In genomic region chr14:30624277-30624721, GRCm38 (mm10) we compare ENCODE assay signal across 8 mouse cellular contexts. TPM values are rescaled to one million over a fixed set of nuclear protein-coding genes. Genes with fewer than 3 reads are reported as not detected.
DNase-seq lines count a peak whose midpoint lies in the region; ATAC-seq and TF ChIP-seq lines count a peak whose summit lies in the region.

No protein-coding gene starts in this region.

- no peak for DNase-seq in kidney, adult 2 months
- no peak for DNase-seq in kidney, postnatal 25 days
- DNase-seq in adipocyte (ENCODE audit: low spot score): peak; percentile 18
- DNase-seq in midbrain, embryonic 14.5 days: peak; percentile 6
- no peak for DNase-seq in adrenal gland, postnatal 14 days
- no peak for DNase-seq in gastrocnemius, postnatal 36 days
- no peak for DNase-seq in gastrocnemius, postnatal 4 days (ENCODE audit: low spot score in 2 of 2)

- peak; percentile 31; the same call in 1 of the 2 replicates for TF ChIP-seq CTCF in kidney, adult 2 months (conservative IDR thresholded peaks at IDR 0.05; ENCODE audit: insufficient read depth, insufficient read length, low read depth, low read length)

- no peaks in the 10 kb centered on the region for H3K9me3 ChIP-seq in hindbrain, embryonic 15.5 days
- H3K9me3 ChIP-seq in midbrain, embryonic 14.5 days (ENCODE audit: control insufficient read depth, low read length): no peaks in the 10 kb centered on the region

- H3K36me3 ChIP-seq in kidney, adult 2 months (ENCODE audit: control insufficient read depth, insufficient read depth, low read length): no peaks in the 10 kb centered on the region
- no peaks in the 10 kb centered on the region for H3K36me3 ChIP-seq in hindbrain, embryonic 15.5 days
- H3K36me3 ChIP-seq in midbrain, embryonic 14.5 days (ENCODE audit: control insufficient read depth, insufficient read depth, low read length): no peaks in the 10 kb centered on the region

- 34% methylated on average over 8 of the region's 8 CpGs for WGBS in kidney, adult 2 months
- WGBS in hindbrain, embryonic 15.5 days: 58% methylated on average over 8 of the region's 8 CpGs
- WGBS in midbrain, embryonic 14.5 days: 53% methylated on average over 8 of the region's 8 CpGs

- ATAC-seq in hindbrain, embryonic 15.5 days (ENCODE audit: low FRiP score, low read depth): no peak
- ATAC-seq in midbrain, embryonic 14.5 days (ENCODE audit: low FRiP score, low TSS enrichment): peak; percentile 19; the same call in 1 of the 2 replicates

- H3K4me1 ChIP-seq in kidney, adult 2 months (ENCODE audit: control insufficient read depth, insufficient read depth, low read length): peaks cover 22% of the 10 kb centered on the region; the same call in 1 of the 2 replicates
- peaks cover 20% of the 10 kb centered on the region for H3K4me1 ChIP-seq in hindbrain, embryonic 15.5 days (replicated peaks)
- no peaks in the 10 kb centered on the region for H3K4me1 ChIP-seq in midbrain, embryonic 14.5 days (ENCODE audit: control insufficient read depth, insufficient read depth, low read length)

- no peak for TF ChIP-seq POLR2A in kidney, adult 2 months (IDR thresholded peaks at IDR 0.05; ENCODE audit: low read depth, low read length)

- H3K27me3 ChIP-seq in kidney, adult 2 months (replicated peaks; ENCODE audit: control insufficient read depth, insufficient read depth, low read length): no peaks in the 10 kb centered on the region
- peaks cover 9% of the 10 kb centered on the region; the same call in 1 of the 2 replicates for H3K27me3 ChIP-seq in hindbrain, embryonic 15.5 days
- peaks cover 13% of the 10 kb centered on the region; the same call in 1 of the 2 replicates for H3K27me3 ChIP-seq in midbrain, embryonic 14.5 days (ENCODE audit: control insufficient read depth, insufficient read depth, low read length)

- H3K4me3 ChIP-seq in kidney, adult 2 months (ENCODE audit: insufficient read depth, low read depth, low read length): peak overlapping the region; percentile 88; the same call in 1 of the 2 replicates
- H3K4me3 ChIP-seq in hindbrain, embryonic 15.5 days: peak overlapping the region; percentile 51
- H3K4me3 ChIP-seq in midbrain, embryonic 14.5 days (replicated peaks; ENCODE audit: low read depth, low read length): no peak overlapping the region

- H3K9ac ChIP-seq in hindbrain, embryonic 15.5 days: no peak overlapping the region
- H3K9ac ChIP-seq in midbrain, embryonic 14.5 days (replicated peaks; ENCODE audit: low read length): no peak overlapping the region

- H3K4me2 ChIP-seq in hindbrain, embryonic 15.5 days: peak overlapping the region; percentile 72
- H3K4me2 ChIP-seq in midbrain, embryonic 14.5 days (ENCODE audit: low read length): peak overlapping the region; percentile 63

- no peak overlapping the region for H3K27ac ChIP-seq in kidney, adult 2 months (ENCODE audit: insufficient read depth, low read depth, low read length)
- no peak overlapping the region for H3K27ac ChIP-seq in hindbrain, embryonic 15.5 days (replicated peaks)
- no peak overlapping the region for H3K27ac ChIP-seq in midbrain, embryonic 14.5 days (replicated peaks; ENCODE audit: low read depth, low read length)

- intact Hi-C loops in gastrocnemius, postnatal 36 days (cut with DNase I): no loop called here

RNA-seq across cellular contexts. Expression of gene Prkcd, which starts 1.7 kb away (rescaled TPM):
- polyA plus RNA-seq in kidney, adult 2 months (2012; rRNA removed): 80.6 and 96.2 TPM in 2 replicates
- polyA plus RNA-seq in hindbrain, embryonic 15.5 days (2015; fragmentation: Nextera tagmentation; extraction: Ambion mirVana): 27.1 and 28.3 TPM in 2 replicates
- 10.6 and 12.8 TPM in 2 replicates for polyA plus RNA-seq in midbrain, embryonic 14.5 days (2014; fragmentation: Nextera tagmentation; extraction: Ambion mirVana)
- total RNA-seq in adrenal gland, postnatal 14 days (2021): 133 and 145 TPM in 2 replicates
- total RNA-seq in gastrocnemius, postnatal 36 days (2021): 10 to 100 TPM in 1 of 2 experiments, 1 to 10 TPM in 1; 6.6 to 11.7 TPM
- 10 to 100 TPM; 25.3 to 32.0 TPM for total RNA-seq in gastrocnemius, postnatal 4 days (2021)

RNA-seq across cellular contexts. Expression of gene Rft1, which starts 29.9 kb away (rescaled TPM):
- 17.6 and 18.8 TPM in 2 replicates for polyA plus RNA-seq in kidney, adult 2 months (2012; rRNA removed)
- 8.0 and 8.6 TPM in 2 replicates for polyA plus RNA-seq in hindbrain, embryonic 15.5 days (2015; fragmentation: Nextera tagmentation; extraction: Ambion mirVana)
- polyA plus RNA-seq in midbrain, embryonic 14.5 days (2014; fragmentation: Nextera tagmentation; extraction: Ambion mirVana): 7.7 and 10.3 TPM in 2 replicates
- total RNA-seq in adrenal gland, postnatal 14 days (2021): 20.8 and 23.9 TPM in 2 replicates
- 1 to 10 TPM; 3.8 to 4.3 TPM for total RNA-seq in gastrocnemius, postnatal 36 days (2021)
- 10 to 100 TPM; 10.6 to 11.0 TPM for total RNA-seq in gastrocnemius, postnatal 4 days (2021)

Comparison
In these comparisons a context has a peak if more than half of its experiments do, and no peak if none do; other contexts are left out.
1. DNase-seq: peak in adipocyte (single experiment) and midbrain, embryonic 14.5 days (single experiment); none in kidney, adult 2 months (single experiment), kidney, postnatal 25 days (0 of 2), adrenal gland, postnatal 14 days (single experiment), gastrocnemius, postnatal 36 days (0 of 2) and gastrocnemius, postnatal 4 days (0 of 2).